Mouse (Mus musculus): ENCODE measurements around the gene Cd300lg.

- TF ChIP-seq CTCF (IDR thresholded peaks at IDR 0.05; ENCODE audit: low read depth, low read length) (no peak), POLR2A (IDR thresholded peaks at IDR 0.05; ENCODE audit: insufficient read depth, low read length) (no peak), EP300 (IDR thresholded peaks at IDR 0.05; ENCODE audit: insufficient read depth, low read depth, low read length) (no peak)
Measured at GRCm38 (mm10) chr11:102006688-102007087, 34.6 kb upstream of the Cd300lg start.

Data from ES-Bruce4 (cell line).